Mouse (Mus musculus): ENCODE data around the gene E2f8.

E2f8 gene

DNA sequence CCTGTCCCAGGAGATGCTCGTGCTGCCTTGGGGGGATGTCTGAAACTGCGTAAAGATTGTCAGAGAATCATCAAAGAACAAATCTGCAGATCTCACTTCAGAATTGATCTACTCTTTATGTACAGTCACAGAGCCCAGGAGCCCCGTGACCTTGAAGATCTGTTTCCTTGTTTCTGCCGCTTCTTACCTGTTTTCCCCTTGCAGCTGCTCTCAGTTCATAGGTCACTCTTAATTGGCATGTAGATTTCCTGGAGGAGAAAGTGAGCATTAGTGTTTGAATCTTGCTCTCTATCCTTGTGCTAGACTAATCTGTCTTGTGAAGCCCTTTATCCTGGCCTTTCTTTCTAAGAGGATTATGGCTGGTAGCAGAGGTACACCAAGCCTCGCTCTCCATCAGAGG is 59.7 kb downstream of the E2f8 start:
- no peak for DNase-seq (ENCODE audit: low read depth, low spot score)
